Mouse (Mus musculus): ENCODE measurements around the gene Pdcd1.
"Not testable (repeated sequence)": the region's sequence is repeated elsewhere in the genome, so short reads cannot be mapped to it uniquely, and the experiment has no call there.

The Pdcd1 gene

DNA sequence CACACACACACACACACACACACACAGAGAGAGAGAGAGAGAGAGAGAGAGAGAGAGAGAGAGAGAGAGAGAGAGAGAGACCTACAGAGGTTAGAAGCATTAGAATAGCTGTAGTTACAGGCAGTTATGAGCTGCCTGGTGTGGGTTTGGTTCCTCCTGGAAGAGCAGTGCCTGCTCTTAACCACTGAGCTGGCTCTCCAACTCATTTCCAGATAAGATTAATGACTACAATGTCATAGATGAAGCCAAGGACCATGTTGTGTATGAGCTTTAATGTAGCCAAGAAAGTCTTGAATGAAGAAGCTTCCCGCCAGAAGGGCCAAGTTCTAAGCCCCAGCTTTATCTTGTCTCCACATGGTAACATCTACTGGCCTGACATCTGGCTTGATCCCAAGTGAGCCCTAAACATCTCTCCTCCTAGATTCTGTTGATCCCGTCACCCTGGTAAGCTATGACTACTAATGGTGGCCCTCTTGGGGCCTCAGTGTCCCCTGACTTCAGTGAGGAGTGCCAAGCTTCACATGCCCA is 19.2 kb downstream of the Pdcd1 start:
- no peak for DNase-seq (ENCODE audit: low read depth, low spot score)

DNA sequence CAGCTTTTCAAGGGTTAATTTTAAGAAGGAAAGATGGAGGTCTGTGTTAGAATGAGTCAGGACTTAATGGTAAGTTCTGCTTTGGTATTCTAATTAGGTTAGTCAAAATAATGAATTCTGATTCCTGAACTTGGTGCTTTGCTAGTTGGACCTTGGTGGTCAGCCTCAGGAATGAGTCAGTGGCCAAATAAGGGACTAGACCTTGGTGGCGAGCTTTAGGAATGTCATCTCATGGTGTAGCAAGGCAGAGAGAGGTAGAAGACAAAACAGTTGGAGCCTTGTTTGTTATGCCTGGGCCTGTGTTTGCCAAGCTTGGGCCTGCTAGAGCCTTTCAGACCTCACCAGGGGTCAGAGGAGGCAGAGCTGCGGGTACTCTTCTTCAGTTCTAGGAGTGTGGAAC is 23.6 kb downstream of the Pdcd1 start:
- DNase-seq (ENCODE audit: low read depth, low spot score): no peak

DNA sequence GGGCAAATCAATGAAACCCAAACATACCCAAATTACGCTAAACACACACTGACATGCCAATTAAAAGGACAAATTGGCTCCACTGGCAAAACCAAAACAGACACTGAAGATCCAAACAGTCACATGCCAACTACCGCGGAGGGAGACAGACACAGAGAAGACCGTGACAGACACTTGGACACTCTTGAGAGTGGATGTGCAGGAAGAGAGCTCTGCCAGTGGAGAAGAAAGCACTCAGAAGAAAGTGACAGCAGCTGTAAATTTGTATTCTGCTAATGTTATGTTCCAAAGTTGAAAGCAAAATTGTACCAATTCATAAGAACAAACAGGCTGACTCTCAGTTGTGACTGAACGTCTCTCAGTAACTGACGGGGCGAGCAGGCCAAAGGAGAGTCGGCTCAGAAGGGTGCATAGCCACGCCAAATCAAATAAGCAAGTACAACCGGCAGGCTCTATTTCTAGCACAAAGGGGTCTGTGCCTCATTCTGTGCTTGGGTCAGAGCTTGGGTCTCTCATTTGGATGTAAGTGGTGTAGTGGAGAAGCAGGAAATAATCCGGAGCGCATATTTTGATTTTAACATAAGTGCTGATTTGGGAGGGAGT is 24.7 kb downstream of the Pdcd1 start:
- no peak for DNase-seq (ENCODE audit: low read depth, low spot score)

DNA sequence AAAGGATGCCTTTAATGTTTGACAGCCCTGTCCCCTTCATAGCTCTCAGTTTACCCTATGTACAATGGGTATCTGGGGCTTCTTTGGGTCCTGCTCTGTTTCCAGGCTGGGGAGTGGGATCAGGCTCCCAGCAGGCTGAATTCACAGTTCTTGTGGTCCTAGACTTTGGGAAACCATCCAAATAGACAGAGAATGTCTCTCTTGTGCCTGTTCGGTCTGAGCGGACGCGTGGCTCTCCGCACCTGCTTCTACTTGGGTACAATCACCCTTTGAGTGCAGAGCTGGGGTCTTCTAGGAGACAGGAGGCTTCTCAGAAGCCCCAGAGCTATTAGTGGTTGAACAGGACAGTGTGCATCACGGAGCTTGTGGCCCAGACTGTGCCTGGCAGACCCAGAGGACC is 32.2 kb downstream of the Pdcd1 start, which contains the start of gene Neu4:
TSS of gene Neu4 (plus strand) at position 301 of the 400 bp plus-strand sequence.
- no peak for DNase-seq (ENCODE audit: low read depth, low spot score)

DNA sequence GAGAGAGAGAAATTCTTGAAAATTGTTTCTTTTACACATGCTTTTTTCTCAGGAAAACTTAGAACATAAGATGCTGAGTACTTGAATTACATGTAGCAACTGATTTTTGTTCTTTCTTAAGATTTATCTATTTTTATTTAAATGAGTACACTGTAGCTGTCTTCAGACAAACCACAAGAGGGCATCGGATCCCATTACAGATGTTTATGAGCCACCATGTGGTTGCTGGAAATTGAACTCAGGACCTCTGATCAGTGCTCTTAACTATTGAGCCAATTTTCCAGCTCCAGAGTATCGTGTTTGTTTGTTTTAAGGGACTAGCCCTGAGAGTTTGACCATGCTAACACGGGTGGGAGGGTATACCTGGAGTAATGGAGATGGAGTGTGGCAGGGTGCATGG is 40.7 kb downstream of the Pdcd1 start:
- DNase-seq (ENCODE audit: low read depth, low spot score): peak; percentile 33

DNA sequence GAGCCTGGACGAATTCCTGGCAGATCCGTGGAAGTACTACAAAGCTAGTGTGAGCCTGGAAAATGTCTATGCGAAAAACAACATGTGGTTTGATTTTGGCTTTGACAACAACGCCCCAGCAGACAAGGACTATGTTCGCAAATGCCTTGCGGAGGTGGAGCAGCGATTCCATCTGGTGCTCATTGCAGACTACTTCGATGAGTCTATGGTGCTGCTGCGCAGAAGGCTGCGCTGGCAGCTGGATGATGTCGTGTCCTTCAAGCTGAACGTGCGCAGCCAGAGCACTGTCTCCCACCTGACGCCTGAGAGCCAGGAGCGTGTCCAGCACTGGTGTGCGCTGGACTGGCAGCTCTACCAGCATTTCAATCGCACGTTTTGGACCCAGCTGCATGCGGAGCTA is 43.5 kb downstream of the Pdcd1 start:
- not testable (repeated sequence) for DNase-seq (ENCODE audit: low read depth, low spot score)

DNA sequence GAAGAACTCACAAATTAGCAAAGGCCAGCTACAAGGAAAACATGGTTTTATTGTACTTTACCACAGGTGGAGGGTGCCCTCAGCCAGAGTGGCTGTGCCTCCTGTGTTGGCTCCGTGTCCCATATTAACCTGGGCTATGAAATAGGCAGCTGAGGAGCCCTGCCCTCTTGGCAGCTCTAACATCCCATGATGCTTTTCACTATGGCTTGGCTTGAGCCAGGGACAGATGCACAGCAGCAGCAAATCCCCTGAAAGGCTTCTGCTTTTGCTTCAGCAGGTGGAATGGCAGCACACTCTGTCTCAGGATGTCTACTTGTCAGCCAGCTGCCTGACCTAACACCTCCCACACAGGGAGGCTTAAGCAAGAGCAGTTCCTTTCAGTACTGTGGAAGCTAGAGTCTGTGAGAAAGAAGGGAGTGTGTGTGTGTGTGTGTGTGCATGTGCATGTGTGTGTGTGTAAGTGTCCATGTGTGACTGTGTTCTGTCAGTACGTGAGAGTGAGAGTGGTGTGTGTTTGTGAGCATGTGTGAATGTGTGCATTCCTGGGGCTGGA is 46.3 kb downstream of the Pdcd1 start:
- DNase-seq (ENCODE audit: low read depth, low spot score): not testable (repeated sequence)

DNA sequence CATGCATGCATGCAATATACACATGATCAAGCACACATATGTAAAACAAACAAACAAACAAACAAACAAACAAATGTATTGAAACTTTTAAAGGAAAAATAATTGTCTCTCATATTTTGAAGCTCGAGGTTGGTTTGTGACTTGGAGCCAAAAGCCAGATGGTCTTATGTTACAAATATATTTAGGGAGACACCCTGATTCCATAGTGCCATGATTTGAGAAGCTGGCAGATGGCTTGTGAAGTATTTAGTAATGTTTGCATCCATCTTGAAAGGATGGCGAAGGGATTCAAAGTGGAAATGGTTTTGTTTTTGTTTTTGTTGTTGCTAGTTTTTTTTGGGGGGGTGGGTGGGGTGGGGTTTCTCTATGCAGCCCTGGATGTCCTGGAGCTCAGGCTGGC is 51.3 kb downstream of the Pdcd1 start:
- no peak for DNase-seq (ENCODE audit: low read depth, low spot score)

DNA sequence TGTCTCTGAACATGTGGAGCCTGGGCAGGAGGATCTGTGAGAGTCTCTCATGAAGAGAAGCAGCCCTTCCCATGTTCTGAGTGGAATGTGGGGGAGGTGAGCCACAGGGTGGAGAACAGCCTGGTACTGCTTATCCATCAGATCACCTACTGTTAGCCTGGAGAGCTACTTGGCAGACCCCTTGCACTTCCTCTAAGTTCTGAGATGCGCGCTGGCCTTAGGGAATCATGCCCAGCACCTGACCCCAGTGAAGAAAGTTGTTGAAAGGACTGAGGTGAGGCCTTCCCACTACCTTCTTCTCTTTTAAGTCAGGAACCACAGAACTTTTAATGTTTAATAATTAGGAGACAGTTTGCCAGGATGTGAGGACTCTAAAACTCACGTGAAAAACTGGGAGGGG is 60.9 kb downstream of the Pdcd1 start:
- DNase-seq (ENCODE audit: low read depth, low spot score): not testable (repeated sequence)

DNA sequence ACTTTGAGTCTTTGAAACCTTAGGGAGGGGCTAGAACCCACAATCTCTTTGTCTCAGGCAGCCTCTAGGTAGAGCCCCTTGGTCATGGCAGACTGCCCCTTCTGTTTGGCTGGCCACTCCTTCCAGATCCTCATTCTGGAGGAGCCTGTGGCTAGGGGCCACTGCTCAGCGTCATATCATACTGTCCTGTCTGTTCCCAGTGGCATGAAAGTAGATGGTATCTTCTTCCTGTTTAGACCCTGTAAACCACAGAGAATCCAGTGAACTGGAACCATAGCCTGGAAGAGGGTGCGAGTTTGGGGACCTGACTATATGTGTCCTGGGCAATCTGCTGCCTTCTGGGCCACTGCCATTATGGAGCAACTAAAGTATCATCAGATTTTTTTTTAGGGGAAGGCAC is 61.3 kb downstream of the Pdcd1 start:
- DNase-seq (ENCODE audit: low read depth, low spot score): not testable (repeated sequence)

DNA sequence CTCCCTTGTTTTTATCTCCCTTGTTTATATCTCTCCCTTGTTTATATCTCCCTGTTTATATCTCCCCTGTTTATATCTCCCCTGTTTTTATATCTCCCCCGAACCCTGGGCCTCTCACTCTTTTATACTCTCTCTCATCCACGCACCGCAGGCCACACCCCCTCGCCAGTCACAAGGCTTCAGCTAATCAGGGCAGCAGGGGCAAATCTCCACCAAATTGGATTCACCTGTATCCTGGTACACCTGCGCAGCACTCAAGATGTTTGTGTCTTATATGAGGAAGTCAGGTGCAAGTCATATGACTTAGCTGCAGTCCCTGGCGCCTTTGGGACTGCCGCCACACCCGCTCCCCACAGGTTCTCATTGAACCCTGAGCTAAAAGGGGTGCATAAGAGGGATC is 62.1 kb downstream of the Pdcd1 start, which contains the start of gene Gal3st2c:
TSS of gene Gal3st2c (plus strand) at position 301 of the 400 bp plus-strand sequence.
- DNase-seq (ENCODE audit: low read depth, low spot score): not testable (repeated sequence)

DNA sequence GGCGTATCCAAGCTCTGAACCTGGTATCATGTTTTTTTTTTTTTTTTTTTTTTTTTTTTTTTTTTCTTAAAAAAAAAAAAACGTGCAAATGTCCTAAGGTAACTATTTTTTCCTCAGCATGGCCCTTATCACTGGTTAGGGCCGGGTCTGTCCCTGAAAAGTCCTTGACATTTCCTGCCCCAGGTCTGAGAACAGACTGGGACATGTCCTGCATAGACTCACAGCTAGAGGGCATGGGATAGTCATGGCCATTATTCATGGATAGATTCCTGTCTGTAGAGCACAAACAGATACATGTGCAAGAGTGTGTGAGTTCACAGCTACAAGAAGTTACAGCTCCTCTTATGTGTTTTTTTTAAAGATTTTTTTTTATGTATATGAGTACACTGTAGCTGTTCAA is 63.6 kb downstream of the Pdcd1 start:
- no peak for DNase-seq (ENCODE audit: low read depth, low spot score)
